Mouse (Mus musculus) lung, postnatal 0 days (tissue): Measurements from ENCODE around the gene Abl1. TPM values are rescaled to one million over a fixed set of nuclear protein-coding genes. Genes with fewer than 3 reads are reported as not detected.

Source experiments
- ATAC-seq: fragments of 200-750 bp; cut with Nextera tagmentation; 2 replicates; pipeline ENCODE4 v1.8.0; 2017; ENCODE audit warnings: moderate library complexity
- DNase-seq: peaks from one replicate; pipeline ENCODE4 v3.0.0-alpha.2; 2016; ENCODE audit warnings: low spot score
- H3K27ac ChIP-seq: fragments of 300-500 bp; sonication (generic); 2 replicates; pipeline ENCODE4 v1.5.1; 2014; ENCODE audit warnings: antibody characterized with exemption, mild to moderate bottlenecking, low read length, mixed read lengths
- H3K27me3 ChIP-seq: fragments of 300-500 bp; sonication (generic); replicated peaks from 2 replicates; pipeline ENCODE4 v1.6.1; 2014; ENCODE audit warnings: low read length, mixed read lengths; ENCODE audit not compliant: insufficient read depth
- H3K36me3 ChIP-seq: fragments of 300-500 bp; sonication (generic); 2 replicates; pipeline ENCODE4 v1.6.1; 2014; ENCODE audit warnings: low read length, mixed read lengths; ENCODE audit not compliant: insufficient read depth
- H3K4me1 ChIP-seq: fragments of 300-500 bp; sonication (generic); 2 replicates; pipeline ENCODE4 v1.6.1; 2014; ENCODE audit warnings: antibody characterized with exemption, low read depth, low read length, mixed read lengths; ENCODE audit not compliant: insufficient read depth
- H3K4me2 ChIP-seq: fragments of 300-500 bp; sonication (generic); replicated peaks from 2 replicates; pipeline ENCODE4 v1.6.1; 2014; ENCODE audit warnings: low read depth, mild to moderate bottlenecking, low read length, moderate library complexity, mixed read lengths
- H3K4me3 ChIP-seq: fragments of 300-500 bp; sonication (generic); 2 replicates; pipeline ENCODE4 v1.5.1; 2014; ENCODE audit warnings: low read depth, low read length
- H3K9ac ChIP-seq: fragments of 300-500 bp; sonication (generic); replicated peaks from 2 replicates; pipeline ENCODE4 v1.6.1; 2014; ENCODE audit warnings: low read depth, mild to moderate bottlenecking
- H3K9me3 ChIP-seq: fragments of 300-500 bp; sonication (generic); 2 replicates; pipeline ENCODE4 v1.6.1; 2016; ENCODE audit warnings: low read length, mixed read lengths
- CTCF ChIP-seq: IDR thresholded peaks from 2 replicates; pipeline ENCODE4 v1.5.1; 2016; ENCODE audit warnings: antibody characterized with exemption, mild to moderate bottlenecking
- EP300 ChIP-seq: IDR thresholded peaks from 2 replicates; pipeline ENCODE4 v1.6.1; 2016; ENCODE audit warnings: antibody characterized with exemption, mild to moderate bottlenecking, control low read depth
- WGBS: fragments of 180-500 bp; shearing (Covaris S2); extraction: QIAGEN DNeasy Blood & Tissue Kit; methylation state at CpG from one replicate; pipeline ENCODE4 v1.1.7; 2014; 5-methylcytosine and 5-hydroxymethylcytosine counted together
- polyA plus RNA-seq: library from polyadenylated mRNA; unstranded; fragments of >200 nt; fragmentation: Nextera tagmentation; extraction: Ambion mirVana; gene quantifications from 2 replicates; pipeline ENCODE4 v1.2.1, GENCODE M21; 2015

The Abl1 gene
- polyA plus RNA-seq, 1 experiment from 2014 or later = 16.3 TPM

GRCm38 (mm10) chr2:31827877-31828276 is 139.7 kb downstream of the Abl1 start:
- DNase-seq (no peak), ATAC-seq (no peak)
- TF ChIP-seq EP300 = no peak
- TF ChIP-seq CTCF = no peak
- 25% methylated on average over 7 of the region's 7 CpGs for WGBS
- no peaks in the 10 kb centered on the region; the same call in 1 of the 2 replicates for H3K4me1 ChIP-seq
- no peaks in the 10 kb centered on the region for H3K9me3 ChIP-seq
- no peak overlapping the region for H3K9ac ChIP-seq
- H3K27ac ChIP-seq = no peak overlapping the region
- H3K36me3 ChIP-seq = no peaks in the 10 kb centered on the region
- H3K4me3 ChIP-seq = no peak overlapping the region
- H3K4me2 ChIP-seq = no peak overlapping the region
- H3K27me3 ChIP-seq = 0 out of 2 replicates have a peak, but pooled peaks cover 3% of the 10 kb centered on the region

- 0 out of 2 replicates have a peak, but pooled peaks cover under 1% of the 10 kb centered on the region for H3K27me3 ChIP-seq
These were observed 140.2 kb downstream of the Abl1 start for GRCm38 (mm10) chr2:31828311-31828825.

GRCm38 (mm10) chr2:31836091-31836490 is 147.9 kb downstream of the Abl1 start:
- H3K9me3 ChIP-seq = no peaks in the 10 kb centered on the region
- no peak for DNase-seq
- H3K4me3 ChIP-seq = no peak overlapping the region
- no peak overlapping the region for H3K27ac ChIP-seq
- no peak overlapping the region for H3K9ac ChIP-seq
- H3K36me3 ChIP-seq = no peaks in the 10 kb centered on the region
- H3K27me3 ChIP-seq = no peaks in the 10 kb centered on the region
- H3K4me1 ChIP-seq = no peaks in the 10 kb centered on the region
- ATAC-seq = no peak
- TF ChIP-seq CTCF (no peak), EP300 (no peak)
- 67% methylated on average over 10 of the region's 10 CpGs for WGBS
- H3K4me2 ChIP-seq = no peak overlapping the region

More at GRCm38 (mm10) chr2:31828311-31828825, 140.2 kb downstream of the Abl1 start:
- DNase-seq (no peak), ATAC-seq (no peak)
- Histone ChIP-seq H3K9ac (no peak overlapping the region), H3K27ac (no peak overlapping the region), H3K36me3 (no peaks in the 10 kb centered on the region), H3K4me1 (no peaks in the 10 kb centered on the region; the same call in 1 of the 2 replicates), H3K4me3 (no peak overlapping the region), H3K4me2 (no peak overlapping the region), H3K9me3 (no peaks in the 10 kb centered on the region)
- 23% methylated on average over 4 of the region's 4 CpGs for WGBS
- TF ChIP-seq EP300 (no peak), CTCF (no peak)

GRCm38 (mm10) chr2:31836985-31837384 is 148.8 kb downstream of the Abl1 start:
- H3K4me3 ChIP-seq = no peak overlapping the region
- H3K4me2 ChIP-seq = no peak overlapping the region
- WGBS = 26% methylated on average over 6 of the region's 6 CpGs
- ATAC-seq (no peak), DNase-seq (no peak)
- TF ChIP-seq CTCF = no peak
- TF ChIP-seq EP300 = no peak
- no peaks in the 10 kb centered on the region for H3K9me3 ChIP-seq
- no peaks in the 10 kb centered on the region for H3K4me1 ChIP-seq
- H3K27me3 ChIP-seq = 0 out of 2 replicates have a peak, but pooled peaks cover 2% of the 10 kb centered on the region
- H3K36me3 ChIP-seq = no peaks in the 10 kb centered on the region
- no peak overlapping the region for H3K9ac ChIP-seq
- H3K27ac ChIP-seq = no peak overlapping the region

- DNase-seq = no peak
- no peak for ATAC-seq
- TF ChIP-seq CTCF (no peak), EP300 (no peak)
- Histone ChIP-seq H3K4me3 (no peak overlapping the region), H3K4me1 (no peaks in the 10 kb centered on the region), H3K9ac (no peak overlapping the region), H3K9me3 (no peaks in the 10 kb centered on the region), H3K27ac (no peak overlapping the region), H3K4me2 (no peak overlapping the region), H3K27me3 (peaks cover 8% of the 10 kb centered on the region; the same call in 1 of the 2 replicates), H3K36me3 (no peaks in the 10 kb centered on the region)
- WGBS = 67% methylated on average over 1 of the region's 1 CpGs
These were observed 150.7 kb downstream of the Abl1 start for GRCm38 (mm10) chr2:31838868-31839267.

GRCm38 (mm10) chr2:31844729-31845136 is 156.6 kb downstream of the Abl1 start:
- H3K4me2 ChIP-seq = no peak overlapping the region
- no peaks in the 10 kb centered on the region for H3K9me3 ChIP-seq
- no peak overlapping the region for H3K27ac ChIP-seq
- H3K36me3 ChIP-seq = no peaks in the 10 kb centered on the region
- no peak for TF ChIP-seq CTCF
- no peak for TF ChIP-seq EP300
- DNase-seq = no peak
- 5% methylated on average over 10 of the region's 10 CpGs for WGBS
- peaks cover 10% of the 10 kb centered on the region; the same call in 1 of the 2 replicates for H3K4me1 ChIP-seq
- peak; percentile 38; the same call in 1 of the 2 replicates for ATAC-seq
- no peak overlapping the region for H3K9ac ChIP-seq
- no peak overlapping the region for H3K4me3 ChIP-seq
- H3K27me3 ChIP-seq = peaks cover 42% of the 10 kb centered on the region
